Mouse (Mus musculus): ENCODE data around the gene Itga11. TPM values are rescaled to one million over a fixed set of nuclear protein-coding genes. Genes with fewer than 3 reads are reported as not detected.
"Not testable (repeated sequence)": the region's sequence is repeated elsewhere in the genome, so short reads cannot be mapped to it uniquely, and the experiment has no call there.

Gene Itga11
- total RNA-seq, 2 experiments from 2014 or later = not detected

DNA sequence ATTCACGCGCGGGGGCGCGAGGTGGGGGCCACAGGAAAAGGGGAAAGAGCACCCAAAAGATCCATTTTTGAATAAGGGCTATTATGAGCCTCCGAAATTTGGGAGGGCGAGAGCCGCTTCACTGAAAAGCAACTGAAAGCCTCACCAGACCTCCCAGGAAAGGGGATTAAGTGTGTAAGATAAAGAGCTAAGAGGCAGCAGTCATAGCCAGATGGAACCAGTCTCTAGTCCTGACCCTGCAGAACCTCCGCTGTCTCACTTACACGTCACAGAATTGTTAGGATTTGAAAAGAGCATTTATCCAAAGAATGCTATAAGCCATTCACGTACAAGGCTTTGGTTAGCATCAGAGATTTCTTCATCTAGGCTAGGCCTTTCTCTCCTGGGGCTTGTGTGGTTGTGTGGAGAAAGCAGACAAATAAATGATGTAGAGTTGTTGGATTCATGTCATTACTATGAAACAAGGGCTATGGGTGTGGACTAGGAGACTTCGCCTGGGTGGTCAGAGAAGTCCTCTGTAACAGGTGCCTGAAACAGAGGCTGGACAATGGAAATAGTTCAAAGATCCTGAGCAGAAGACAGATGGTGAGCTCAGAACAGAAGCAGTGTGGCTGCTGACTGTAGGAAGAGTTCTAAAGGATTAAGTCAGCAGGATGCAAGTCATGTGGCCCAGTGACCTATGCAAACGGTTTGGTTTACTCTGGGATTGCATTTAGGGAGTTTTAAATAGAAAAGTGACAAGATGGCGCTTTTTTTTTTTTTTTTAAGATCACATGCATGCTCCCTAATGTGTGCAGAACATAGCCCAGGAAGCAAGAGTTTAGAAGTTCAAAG is 134.8 kb downstream of the Itga11 start:
- no peak for ATAC-seq (replicated peaks; ENCODE audit: poor library complexity, severe bottlenecking)

GRCm38 (mm10) chr9:62814751-62815150 is 137.1 kb downstream of the Itga11 start:
- no peak for ATAC-seq (replicated peaks; ENCODE audit: poor library complexity, severe bottlenecking)

- no peak for ATAC-seq (replicated peaks; ENCODE audit: poor library complexity, severe bottlenecking)
Observed at GRCm38 (mm10) chr9:62816323-62817098, 138.9 kb downstream of the Itga11 start.

DNA sequence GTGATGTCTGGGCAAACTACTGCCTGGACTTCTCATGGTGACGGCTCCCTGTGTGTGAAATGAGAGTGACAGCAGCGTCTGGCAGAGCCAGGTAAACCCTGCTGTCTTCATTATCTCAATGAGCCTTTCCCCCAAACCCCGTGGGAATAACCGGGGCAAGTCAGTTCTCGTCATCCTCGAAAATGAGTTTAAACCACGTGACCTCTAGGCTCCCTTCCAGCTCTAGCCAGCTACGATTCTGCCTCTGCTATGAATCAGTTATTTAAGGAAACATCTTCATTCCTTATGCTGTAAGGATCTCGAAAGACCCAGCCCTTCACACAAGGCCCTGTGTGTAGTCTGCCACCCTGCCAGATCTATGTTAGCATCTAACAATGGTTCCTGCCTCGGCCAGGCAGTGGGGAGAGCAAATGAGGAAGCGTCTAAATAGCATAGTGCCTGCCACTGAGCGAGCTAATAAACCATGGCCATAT is 139.5 kb downstream of the Itga11 start:
- peak; percentile 33; the same call in 1 of the 2 replicates for ATAC-seq (replicated peaks; ENCODE audit: poor library complexity, severe bottlenecking)

- no peak for ATAC-seq (replicated peaks; ENCODE audit: poor library complexity, severe bottlenecking)
Observed at GRCm38 (mm10) chr9:62817828-62818614, 140.4 kb downstream of the Itga11 start.

DNA sequence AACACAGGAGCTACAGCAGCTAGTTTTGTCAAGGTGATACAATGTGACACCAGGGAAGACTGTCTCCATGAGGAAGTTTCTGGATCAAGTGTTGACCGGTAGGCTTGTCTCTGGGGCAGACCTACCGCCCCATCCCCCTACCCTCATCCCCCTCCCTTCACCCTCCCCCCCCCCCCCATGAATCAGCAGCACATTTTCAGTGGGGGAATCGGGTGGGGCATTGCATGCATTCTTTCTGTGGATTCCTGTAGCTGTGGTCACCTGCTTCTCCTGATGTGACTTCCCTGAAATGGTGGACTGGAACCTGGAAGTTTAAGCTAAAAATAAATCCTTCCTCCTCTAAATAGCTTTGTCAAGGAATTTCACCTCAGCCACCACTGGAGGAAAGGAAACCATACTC is 141.9 kb downstream of the Itga11 start:
- ATAC-seq (replicated peaks; ENCODE audit: poor library complexity, severe bottlenecking) = no peak

GRCm38 (mm10) chr9:62819910-62820309 is 142.3 kb downstream of the Itga11 start:
- not testable (repeated sequence) for ATAC-seq (replicated peaks; ENCODE audit: poor library complexity, severe bottlenecking)

DNA sequence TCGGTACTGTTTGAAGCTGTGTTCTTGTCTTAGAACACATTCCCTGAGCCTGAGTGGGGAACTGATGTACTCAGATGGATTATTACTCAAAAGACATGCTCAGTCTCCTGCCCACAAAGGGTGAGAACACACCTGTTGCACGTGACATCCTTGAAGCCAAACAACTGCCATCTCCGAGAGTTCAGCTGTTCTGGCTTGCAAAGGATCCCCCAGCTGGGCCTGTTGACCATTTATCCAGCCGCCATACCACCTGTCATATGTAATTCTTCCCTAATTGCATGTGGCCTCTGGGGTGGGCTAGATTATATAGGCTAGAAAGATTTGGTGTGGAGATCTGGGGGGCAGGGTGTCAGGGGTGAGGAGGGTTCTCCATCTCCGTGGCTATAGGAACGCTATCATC is 143.2 kb downstream of the Itga11 start:
- no peak for ATAC-seq (replicated peaks; ENCODE audit: poor library complexity, severe bottlenecking)

GRCm38 (mm10) chr9:62821811-62822210 is 144.2 kb downstream of the Itga11 start:
- ATAC-seq (replicated peaks; ENCODE audit: poor library complexity, severe bottlenecking) = no peak

GRCm38 (mm10) chr9:62825791-62826393 is 148.3 kb downstream of the Itga11 start:
- no peak for ATAC-seq (replicated peaks; ENCODE audit: poor library complexity, severe bottlenecking)

DNA sequence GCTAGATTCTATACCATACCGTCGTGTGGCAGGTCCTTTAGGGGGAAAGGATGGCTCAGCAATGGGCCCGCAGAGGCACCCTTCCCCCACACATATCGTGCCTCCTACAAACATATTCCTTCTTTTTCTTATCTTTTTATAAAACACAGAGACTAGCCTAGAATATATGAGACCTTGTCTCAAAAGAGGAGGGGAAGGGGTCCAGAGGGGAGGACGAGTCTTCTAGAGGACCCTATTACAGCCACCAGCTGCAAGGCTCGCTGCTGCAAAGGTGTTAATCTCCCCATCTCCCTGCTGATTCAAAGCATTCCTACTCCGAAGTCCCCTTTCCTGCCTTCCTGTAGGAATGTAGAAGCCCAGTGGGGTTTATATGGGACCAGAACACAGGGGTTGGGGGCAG is 148.8 kb downstream of the Itga11 start:
- ATAC-seq (replicated peaks; ENCODE audit: poor library complexity, severe bottlenecking) = no peak

DNA sequence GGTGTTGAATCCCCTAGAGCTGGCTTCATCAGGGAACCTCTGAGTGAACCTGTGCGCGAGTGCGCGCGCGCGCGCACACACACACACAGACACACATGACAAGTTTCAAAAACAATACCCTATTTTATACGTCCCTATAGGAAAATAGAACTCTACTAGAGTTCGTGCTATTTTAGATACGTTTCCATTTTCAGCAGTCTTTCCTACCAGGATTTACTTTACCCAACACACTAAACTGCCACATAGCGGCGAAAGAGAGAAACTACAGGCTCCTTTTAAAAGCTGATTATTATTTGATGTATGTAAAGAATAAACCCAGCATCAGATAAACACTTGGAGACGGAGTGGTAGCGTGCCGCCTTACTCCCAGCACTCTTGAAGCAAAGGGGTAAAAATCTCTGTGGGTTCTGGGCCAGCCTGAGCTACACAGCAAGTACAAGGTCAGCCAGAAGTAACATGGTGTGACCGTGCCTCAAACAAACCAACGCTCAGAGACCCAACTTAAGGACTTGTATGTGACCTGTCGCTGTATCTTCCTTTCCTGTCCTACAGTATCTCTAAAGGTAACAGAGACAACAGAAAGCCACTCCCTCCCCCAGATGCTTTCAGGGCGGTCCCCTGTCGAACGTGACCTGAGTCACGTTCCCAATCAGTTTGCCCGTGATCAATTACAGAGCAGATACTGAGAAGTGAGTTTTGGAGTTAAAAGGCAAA is 150.5 kb downstream of the Itga11 start:
- ATAC-seq (replicated peaks; ENCODE audit: poor library complexity, severe bottlenecking) = 0 out of 2 replicates have a peak, but pooled peaks have one; percentile 13

DNA sequence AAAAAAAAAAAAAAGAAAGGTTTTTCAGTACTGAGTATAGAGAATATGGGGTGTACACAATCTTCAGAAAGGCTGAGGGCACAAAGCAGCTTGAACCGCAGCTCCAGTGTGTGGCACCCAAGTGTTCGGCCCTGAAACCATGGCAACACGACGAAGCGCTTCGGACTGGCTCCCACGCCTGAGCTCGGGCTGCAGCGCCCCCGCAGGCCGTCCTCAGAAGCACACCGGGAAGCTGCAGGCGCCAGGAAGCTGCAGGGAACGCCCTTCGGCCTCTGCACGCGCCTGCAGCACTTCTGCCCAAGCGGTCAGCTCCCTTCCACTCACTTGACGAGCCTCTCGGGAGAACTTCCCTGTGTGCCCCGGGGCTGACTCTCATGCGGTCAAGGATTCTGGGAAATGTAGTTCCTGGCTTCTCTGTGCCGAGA is 151.0 kb downstream of the Itga11 start:
- ATAC-seq (replicated peaks; ENCODE audit: poor library complexity, severe bottlenecking) = peak; percentile 100

GRCm38 (mm10) chr9:62829877-62830276 is 152.3 kb downstream of the Itga11 start:
- ATAC-seq (replicated peaks; ENCODE audit: poor library complexity, severe bottlenecking) = no peak

Other genes starting within 250 kb of the Itga11 start
- 2.0 TPM in 1 of 2 replicates, not detected in the other for gene Coro2b, start 140.8 kb upstream of the Itga11 start, total RNA-seq (2014; fragmentation: Nextera tagmentation)
- not detected in 2 replicates for gene Coro2b, start 140.8 kb upstream of the Itga11 start, total RNA-seq (2017)
- gene Fem1b, start 134.1 kb downstream of the Itga11 start, total RNA-seq (2014; fragmentation: Nextera tagmentation) = 22.2 and 27.5 TPM in 2 replicates
- 43.9 and 53.9 TPM in 2 replicates for gene Fem1b, start 134.1 kb downstream of the Itga11 start, total RNA-seq (2017)
- 61.8 and 79.0 TPM in 2 replicates for gene Cln6, start 161.0 kb downstream of the Itga11 start, total RNA-seq (2014; fragmentation: Nextera tagmentation)
- gene Cln6, start 161.0 kb downstream of the Itga11 start, total RNA-seq (2017) = 17.0 and 20.7 TPM in 2 replicates
- gene Calml4, start 180.3 kb downstream of the Itga11 start, total RNA-seq (2014; fragmentation: Nextera tagmentation) = 1.1 and 6.9 TPM in 2 replicates
- gene Calml4, start 180.3 kb downstream of the Itga11 start, total RNA-seq (2017) = 0.13 and 2.3 TPM in 2 replicates

All from granulocyte monocyte progenitor cell, adult 5-6 weeks (primary cell).